ENCODE assay signal across 14 mouse cellular contexts in genomic region chr12:81787262-81787661, GRCm38 (mm10). TPM values are rescaled to one million over a fixed set of nuclear protein-coding genes. Genes with fewer than 3 reads are reported as not detected.
DNase-seq lines count a peak whose midpoint lies in the region; ATAC-seq and TF ChIP-seq lines count a peak whose summit lies in the region.
"Had no signal": no experiment of that assay in that cellular context is flagged by ENCODE, and none has a peak within 500 bp of the region (broad histone marks: within the 10 kb centered on the region; RNA-seq: fewer than 3 reads in every experiment).

No protein-coding gene starts in this region.

- no peaks in the 10 kb centered on the region; the same call in 1 of the 2 replicates for H3K79me2 ChIP-seq in MEL (ENCODE audit: control insufficient read depth, insufficient read depth, low read length, poor library complexity)

- no peak overlapping the region for H3K4me3 ChIP-seq in forebrain, postnatal 0 days (ENCODE audit: low read depth, low read length)
- H3K4me3 ChIP-seq in forebrain, embryonic 13.5 days, result no peak overlapping the region
- H3K4me3 ChIP-seq in lung, adult 2 months (replicated peaks; ENCODE audit: extremely low read depth, low read depth, low read length), result no peak overlapping the region
- no peak overlapping the region for H3K4me3 ChIP-seq in MEL (ENCODE audit: control insufficient read depth in 1 of 2, insufficient read depth in 1 of 2, low read depth in 2 of 2, low read length in 2 of 2)
- H3K4me3 ChIP-seq in olfactory bulb, adult 2 months (ENCODE audit: insufficient read depth, low read depth, low read length), result no peak overlapping the region
- H3K4me3 ChIP-seq: hindbrain, embryonic 10.5 days; midbrain, embryonic 15.5 days had no signal

- no peak overlapping the region for H3K27ac ChIP-seq in forebrain, postnatal 0 days (ENCODE audit: low read depth, low read length)
- H3K27ac ChIP-seq in forebrain, embryonic 13.5 days, result no peak overlapping the region
- H3K27ac ChIP-seq in MEL (ENCODE audit: control insufficient read depth, low read depth, low read length), result no peak overlapping the region
- H3K27ac ChIP-seq in olfactory bulb, adult 2 months (ENCODE audit: insufficient read depth, low read depth, low read length), result no peak overlapping the region
- H3K27ac ChIP-seq: hindbrain, embryonic 10.5 days; midbrain, embryonic 15.5 days had no signal

- H3K27me3 ChIP-seq in forebrain, postnatal 0 days (ENCODE audit: insufficient read depth, low read length), result no peaks in the 10 kb centered on the region
- H3K27me3 ChIP-seq in forebrain, embryonic 13.5 days, result peaks cover 13% of the 10 kb centered on the region; the same call in 1 of the 2 replicates
- H3K27me3 ChIP-seq in MEL (ENCODE audit: control insufficient read depth in 1 of 2, insufficient read depth in 2 of 2, low read length in 2 of 2), result peaks cover 0 to 6% of the 10 kb centered on the region in 2 experiments; a peak in 2 of 4 replicates

- TF ChIP-seq EP300 in MEL (IDR thresholded peaks at IDR 0.05; ENCODE audit: low read depth in 1 of 2, low read length in 2 of 2), result no peak

- intact Hi-C loops in left cerebral cortex, postnatal 36 days (cut with DNase I), result no loop called here

- 49% methylated on average over 12 of the region's 12 CpGs for WGBS in forebrain, postnatal 0 days
- WGBS in forebrain, embryonic 13.5 days, result 47% methylated on average over 12 of the region's 12 CpGs
- 56% methylated on average over 12 of the region's 12 CpGs for WGBS in lung, adult 2 months
- WGBS in olfactory bulb, adult 2 months, result 46% methylated on average over 12 of the region's 12 CpGs

- no peak overlapping the region for H3K4me2 ChIP-seq in forebrain, postnatal 0 days (ENCODE audit: low read depth)
- H3K4me2 ChIP-seq in forebrain, embryonic 13.5 days, result no peak overlapping the region
- H3K4me2 ChIP-seq: midbrain, embryonic 15.5 days had no signal

- TF ChIP-seq POLR2A in lung, adult 2 months (IDR thresholded peaks at IDR 0.05; ENCODE audit: borderline replicate concordance, extremely low read depth, low read depth, low read length), result no peak
- TF ChIP-seq POLR2A in MEL (IDR thresholded peaks at IDR 0.05; ENCODE audit: control insufficient read depth in 1 of 2, insufficient read depth in 1 of 2, low read depth in 1 of 2, low read length in 2 of 2, poor library complexity in 1 of 2), result no peak
- TF ChIP-seq POLR2A in olfactory bulb, adult 2 months (IDR thresholded peaks at IDR 0.05; ENCODE audit: insufficient read depth, low read depth, low read length), result no peak

- no peak overlapping the region for H3K9ac ChIP-seq in forebrain, postnatal 0 days
- H3K9ac ChIP-seq in forebrain, embryonic 13.5 days, result no peak overlapping the region
- no peak overlapping the region for H3K9ac ChIP-seq in MEL (ENCODE audit: control insufficient read depth, low read depth, low read length, poor library complexity, severe bottlenecking)
- H3K9ac ChIP-seq: midbrain, embryonic 15.5 days had no signal

- ATAC-seq in forebrain, postnatal 0 days, result no peak
- no peak for ATAC-seq in forebrain, embryonic 13.5 days
- ATAC-seq: midbrain, embryonic 15.5 days had no signal

- peak; percentile 11 for DNase-seq in forebrain, postnatal 0 days
- DNase-seq in lung, adult 2 months, result no peak
- no peak for DNase-seq in lung, postnatal 14 days
- peak; percentile 34 for DNase-seq in MEL (ENCODE audit: low read depth, low spot score)
- no peak for DNase-seq in left cerebral cortex, postnatal 36 days (ENCODE audit: low spot score in 2 of 2)
- no peak for DNase-seq in MN1 (ENCODE audit: low spot score)
- DNase-seq: adrenal gland, postnatal 14 days; kidney, postnatal 14 days; lung, adult 18-20 months; thymus, postnatal 14 days had no signal

- TF ChIP-seq RAD21 in MEL (IDR thresholded peaks at IDR 0.05; ENCODE audit: low read depth, low read length), result no peak

- no peaks in the 10 kb centered on the region for H3K4me1 ChIP-seq in forebrain, postnatal 0 days (ENCODE audit: insufficient read depth)
- H3K4me1 ChIP-seq in forebrain, embryonic 13.5 days, result no peaks in the 10 kb centered on the region
- H3K4me1 ChIP-seq in lung, adult 2 months (ENCODE audit: control insufficient read depth, insufficient read depth, low read length), result peaks cover 3% of the 10 kb centered on the region; the same call in 1 of the 2 replicates
- H3K4me1 ChIP-seq in MEL (ENCODE audit: control insufficient read depth in 1 of 2, insufficient read depth in 2 of 2, low read length in 2 of 2), result no peaks in the 10 kb centered on the region
- H3K4me1 ChIP-seq in olfactory bulb, adult 2 months (ENCODE audit: control insufficient read depth, insufficient read depth, low read length), result no peaks in the 10 kb centered on the region
- H3K4me1 ChIP-seq: midbrain, embryonic 15.5 days had no signal

- no peaks in the 10 kb centered on the region for H3K36me3 ChIP-seq in forebrain, postnatal 0 days (ENCODE audit: insufficient read depth)
- no peaks in the 10 kb centered on the region for H3K36me3 ChIP-seq in forebrain, embryonic 13.5 days (ENCODE audit: poor library complexity, severe bottlenecking)
- H3K36me3 ChIP-seq in MEL (ENCODE audit: control insufficient read depth in 1 of 2, insufficient read depth in 2 of 2, low read length in 2 of 2), result no peaks in the 10 kb centered on the region
- H3K36me3 ChIP-seq: hindbrain, embryonic 10.5 days; midbrain, embryonic 15.5 days had no signal

- peak; percentile 52 for TF ChIP-seq CTCF in forebrain, postnatal 0 days (IDR thresholded peaks at IDR 0.05; ENCODE audit: low read depth)
- TF ChIP-seq CTCF in lung, adult 2 months (IDR thresholded peaks at IDR 0.05; ENCODE audit: insufficient read depth, low read length), result 0 out of 2 replicates have a peak, but pooled peaks have one; percentile 10
- peak; percentile 37 to 58 (median 48) for TF ChIP-seq CTCF in MEL (IDR thresholded peaks at IDR 0.05 in 2 of 3, conservative IDR thresholded peaks at IDR 0.05 in 1 of 3; ENCODE audit: control insufficient read depth in 1 of 3, insufficient read depth in 1 of 3, low read depth in 2 of 3, low read length in 3 of 3, poor library complexity in 1 of 3, severe bottlenecking in 1 of 3)
- TF ChIP-seq CTCF in olfactory bulb, adult 2 months (IDR thresholded peaks at IDR 0.05; ENCODE audit: insufficient read depth, low read depth, low read length), result peak; percentile 32; the same call in 1 of the 2 replicates

- no peaks in the 10 kb centered on the region for H3K9me3 ChIP-seq in forebrain, postnatal 0 days (ENCODE audit: low read length)
- no peaks in the 10 kb centered on the region for H3K9me3 ChIP-seq in forebrain, embryonic 13.5 days (replicated peaks)
- no peaks in the 10 kb centered on the region for H3K9me3 ChIP-seq in MEL (replicated peaks; ENCODE audit: insufficient read depth, low read length)
- H3K9me3 ChIP-seq: hindbrain, embryonic 10.5 days; midbrain, embryonic 15.5 days had no signal

TF ChIP-seq in MEL, 35 proteins besides CTCF, POLR2A, EP300 and RAD21:
- TF ChIP-seq MAZ (IDR thresholded peaks at IDR 0.05; ENCODE audit: low read depth, low read length) (no peak), MAX (IDR thresholded peaks at IDR 0.05; ENCODE audit: low read length) (no peak), JUND (IDR thresholded peaks at IDR 0.05; ENCODE audit: low read depth, low read length) (no peak)

RNA-seq across cellular contexts. Expression of gene Map3k9, which starts 6.3 kb away (rescaled TPM):
- total RNA-seq in forebrain, postnatal 0 days (2014; rRNA removed), result 41.4 and 49.2 TPM in 2 replicates
- 4.3 and 6.5 TPM in 2 replicates for polyA plus RNA-seq in forebrain, postnatal 0 days (2015; fragmentation: Nextera tagmentation; extraction: Ambion mirVana)
- 4.2 and 4.6 TPM in 2 replicates for polyA plus RNA-seq in forebrain, embryonic 13.5 days (2015; fragmentation: Nextera tagmentation; extraction: Ambion mirVana)
- 5.9 and 6.7 TPM in 2 replicates for polyA plus RNA-seq in lung, adult 2 months (2012; rRNA removed)
- not detected in 2 replicates for total RNA-seq in MEL (2012; rRNA removed)
- polyA plus RNA-seq in MEL (2012; ENCODE audit: insufficient read depth in 1 of 2, insufficient read length in 2 of 2, low read depth in 1 of 2, low replicate concordance in 2 of 2, missing spikeins in 1 of 2), result not detected
- polyA plus RNA-seq in olfactory bulb, adult 2 months (2012; ENCODE audit: insufficient read depth, insufficient read length, low replicate concordance, missing spikeins), result not detected in 2 replicates
- 10 to 100 TPM; 61.1 to 63.1 TPM for total RNA-seq in left cerebral cortex, postnatal 36 days (2021)

Comparison
In these comparisons a context has a peak if more than half of its experiments do, and no peak if none do; other contexts are left out.
1. DNase-seq: peak in forebrain, postnatal 0 days (single experiment) and MEL (single experiment); none in lung, adult 2 months (single experiment), lung, postnatal 14 days (single experiment), left cerebral cortex, postnatal 36 days (0 of 2) and MN1 (single experiment).
2. Peak in every context shown above with its lines, with median percentiles within 50 percentile points of each other: CTCF ChIP-seq.